Mouse (Mus musculus): ENCODE measurements at regions not wholly inside any gene's neighbourhood (a gene's known extent, or its start where the extent isn't known, plus 50 kb on each side); places are given as distances from the start of the nearest gene placed in this dataset.

GRCm38 (mm10) chr8:115850552-115850951, 143.0 kb upstream of the Maf start:
- no peak for DNase-seq (ENCODE audit: low spot score)
- no peak overlapping the region for H3K27ac ChIP-seq (replicated peaks)
- 79% methylated on average over 1 of the region's 1 CpGs for whole genome bisulfite sequencing
- H3K4me1 ChIP-seq: no peaks in the 10 kb centered on the region
- H3K36me3 ChIP-seq: no peaks in the 10 kb centered on the region
- no peak overlapping the region for H3K4me3 ChIP-seq
- H3K9me3 ChIP-seq (replicated peaks): no peaks in the 10 kb centered on the region
- no peaks in the 10 kb centered on the region for H3K27me3 ChIP-seq (ENCODE audit: low read depth, poor library complexity, severe bottlenecking)

DNA sequence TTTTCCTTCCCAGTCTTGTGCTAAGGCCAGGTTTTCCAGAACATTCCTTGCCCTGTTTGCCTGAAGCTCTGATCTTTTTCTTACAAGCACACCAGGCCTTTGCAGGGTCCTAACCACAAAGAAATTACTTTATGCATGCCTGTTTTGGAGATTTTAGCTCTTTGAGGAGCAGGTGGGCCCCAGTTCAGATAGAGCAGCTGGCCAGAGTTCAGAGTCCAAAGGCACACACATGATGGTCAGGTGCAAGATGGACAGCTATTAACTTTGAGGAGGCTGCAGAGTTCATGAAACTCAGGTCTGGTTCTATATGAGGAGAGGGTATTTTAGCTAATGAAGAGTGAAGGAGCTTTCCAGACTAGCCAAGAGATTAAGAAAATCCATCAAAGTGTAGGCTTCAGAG, 125.8 kb upstream of the Maf start:
- no peaks in the 10 kb centered on the region for H3K36me3 ChIP-seq
- H3K27ac ChIP-seq (replicated peaks): no peak overlapping the region

DNA sequence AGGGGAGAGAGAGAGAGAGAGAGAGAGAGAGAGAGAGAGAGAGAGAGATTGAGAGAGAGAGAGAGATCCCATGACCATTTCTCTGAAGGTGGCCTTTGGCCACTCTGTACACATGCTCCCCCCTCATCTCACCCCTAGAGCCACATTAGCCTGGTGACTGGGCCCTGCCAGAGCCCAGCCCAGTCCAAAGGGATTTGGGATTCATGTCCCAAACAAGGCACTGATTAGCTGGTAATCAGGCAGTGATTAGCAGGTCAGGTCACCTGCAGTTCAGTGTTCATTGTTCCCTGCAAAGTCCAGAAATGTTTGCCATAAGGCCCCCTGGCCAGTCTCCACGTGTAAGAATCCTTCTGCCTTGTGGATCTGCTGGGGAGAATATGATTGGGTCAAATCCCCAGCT, 124.1 kb upstream of the Maf start:
- WGBS: 22% methylated on average over 1 of the region's 1 CpGs
- H3K27me3 ChIP-seq (ENCODE audit: low read depth, poor library complexity, severe bottlenecking): no peaks in the 10 kb centered on the region

More for the DNA sequence above, 125.8 kb upstream of the Maf start:
- no peak for DNase-seq (ENCODE audit: low spot score)
- Histone ChIP-seq H3K4me1 (no peaks in the 10 kb centered on the region), H3K27me3 (ENCODE audit: low read depth, poor library complexity, severe bottlenecking) (no peaks in the 10 kb centered on the region), H3K9me3 (replicated peaks) (no peaks in the 10 kb centered on the region), H3K4me3 (no peak overlapping the region)

DNA sequence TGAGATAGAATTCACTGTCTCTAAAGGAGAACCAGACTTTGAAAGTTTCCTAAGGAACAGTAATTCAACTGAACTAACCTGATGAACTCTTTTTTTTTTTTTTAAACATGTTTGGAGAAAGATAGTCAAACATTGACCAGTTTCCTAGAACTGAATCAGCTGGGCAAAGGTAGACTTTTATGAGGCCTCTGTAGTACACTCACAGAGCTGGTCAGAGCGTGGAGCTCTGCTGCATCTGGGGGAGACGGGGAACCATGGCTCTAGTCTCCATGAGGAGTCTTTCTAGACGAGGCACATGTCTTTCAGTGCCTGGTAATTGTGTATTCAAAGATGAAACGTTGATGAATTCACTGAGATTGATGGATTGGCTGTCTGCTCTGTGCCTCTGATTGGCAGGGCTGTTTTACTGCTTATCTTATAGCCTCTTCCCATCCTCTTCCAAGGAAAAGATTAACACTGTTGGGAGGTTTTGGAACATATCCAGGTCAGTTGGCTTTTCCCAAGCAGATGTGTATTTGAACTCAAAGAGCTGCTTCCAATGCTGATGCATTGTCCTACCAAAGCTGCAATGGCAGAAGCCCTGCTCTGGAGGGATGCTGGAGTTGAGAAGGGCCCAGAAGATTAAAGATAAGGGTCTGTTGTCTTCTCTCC, 122.5 kb upstream of the Maf start:
- WGBS: 88% methylated on average over 4 of the region's 4 CpGs
- no peaks in the 10 kb centered on the region for H3K36me3 ChIP-seq
- H3K27me3 ChIP-seq (ENCODE audit: low read depth, poor library complexity, severe bottlenecking): no peaks in the 10 kb centered on the region
- no peak overlapping the region for H3K27ac ChIP-seq (replicated peaks)
- H3K4me1 ChIP-seq: no peaks in the 10 kb centered on the region
- no peaks in the 10 kb centered on the region for H3K9me3 ChIP-seq (replicated peaks)
- no peak for DNase-seq (ENCODE audit: low spot score)
- no peak overlapping the region for H3K4me3 ChIP-seq

More for the DNA sequence above, 124.1 kb upstream of the Maf start:
- Histone ChIP-seq H3K4me3 (no peak overlapping the region), H3K27ac (replicated peaks) (no peak overlapping the region), H3K9me3 (replicated peaks) (no peaks in the 10 kb centered on the region), H3K36me3 (no peaks in the 10 kb centered on the region), H3K4me1 (no peaks in the 10 kb centered on the region)
- no peak for DNase-seq (ENCODE audit: low spot score)

GRCm38 (mm10) chr8:115826516-115826915, 118.9 kb upstream of the Maf start:
- Histone ChIP-seq H3K27ac (replicated peaks) (no peak overlapping the region), H3K36me3 (no peaks in the 10 kb centered on the region), H3K4me1 (no peaks in the 10 kb centered on the region), H3K9me3 (replicated peaks) (no peaks in the 10 kb centered on the region), H3K4me3 (no peak overlapping the region), H3K27me3 (ENCODE audit: low read depth, poor library complexity, severe bottlenecking) (no peaks in the 10 kb centered on the region)
- WGBS: 82% methylated on average over 3 of the region's 3 CpGs
- DNase-seq (ENCODE audit: low spot score): no peak

GRCm38 (mm10) chr8:115825899-115826502, 118.4 kb upstream of the Maf start:
- no peak for DNase-seq (ENCODE audit: low spot score)
- 89% methylated on average over 5 of the region's 5 CpGs for WGBS
- Histone ChIP-seq H3K4me1 (no peaks in the 10 kb centered on the region), H3K9me3 (replicated peaks) (no peaks in the 10 kb centered on the region), H3K4me3 (no peak overlapping the region), H3K36me3 (no peaks in the 10 kb centered on the region), H3K27me3 (ENCODE audit: low read depth, poor library complexity, severe bottlenecking) (no peaks in the 10 kb centered on the region), H3K27ac (replicated peaks) (no peak overlapping the region)

DNA sequence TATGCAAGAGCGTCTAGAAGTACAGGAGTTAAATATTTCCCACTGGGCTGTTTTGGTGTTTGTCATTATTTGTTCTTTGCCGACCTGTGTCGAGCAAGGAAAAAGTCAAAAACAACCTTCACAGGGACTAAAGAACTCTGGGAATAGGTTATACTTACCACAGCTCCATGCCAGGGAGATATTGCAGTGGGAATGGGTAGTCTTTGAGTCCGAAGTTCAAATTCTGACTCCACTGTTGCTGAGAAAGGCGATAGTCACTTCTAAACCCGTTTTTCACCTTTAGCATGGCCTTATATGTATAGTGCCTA, 116.8 kb upstream of the Maf start:
- no peak for DNase-seq (ENCODE audit: low spot score)
- no peaks in the 10 kb centered on the region for H3K27me3 ChIP-seq (ENCODE audit: low read depth, poor library complexity, severe bottlenecking)
- WGBS: 88% methylated on average over 6 of the region's 6 CpGs

GRCm38 (mm10) chr8:115823673-115824477, 116.3 kb upstream of the Maf start:
- WGBS: 72% methylated on average over 8 of the region's 8 CpGs
- DNase-seq (ENCODE audit: low spot score): no peak
- Histone ChIP-seq H3K27ac (replicated peaks) (no peak overlapping the region), H3K27me3 (ENCODE audit: low read depth, poor library complexity, severe bottlenecking) (no peaks in the 10 kb centered on the region), H3K4me3 (no peak overlapping the region), H3K4me1 (no peaks in the 10 kb centered on the region), H3K9me3 (replicated peaks) (no peaks in the 10 kb centered on the region), H3K36me3 (no peaks in the 10 kb centered on the region)

More for the DNA sequence above, 116.8 kb upstream of the Maf start:
- no peaks in the 10 kb centered on the region for H3K36me3 ChIP-seq
- H3K9me3 ChIP-seq (replicated peaks): no peaks in the 10 kb centered on the region
- H3K4me1 ChIP-seq: no peaks in the 10 kb centered on the region
- H3K27ac ChIP-seq (replicated peaks): no peak overlapping the region
- no peak overlapping the region for H3K4me3 ChIP-seq

DNA sequence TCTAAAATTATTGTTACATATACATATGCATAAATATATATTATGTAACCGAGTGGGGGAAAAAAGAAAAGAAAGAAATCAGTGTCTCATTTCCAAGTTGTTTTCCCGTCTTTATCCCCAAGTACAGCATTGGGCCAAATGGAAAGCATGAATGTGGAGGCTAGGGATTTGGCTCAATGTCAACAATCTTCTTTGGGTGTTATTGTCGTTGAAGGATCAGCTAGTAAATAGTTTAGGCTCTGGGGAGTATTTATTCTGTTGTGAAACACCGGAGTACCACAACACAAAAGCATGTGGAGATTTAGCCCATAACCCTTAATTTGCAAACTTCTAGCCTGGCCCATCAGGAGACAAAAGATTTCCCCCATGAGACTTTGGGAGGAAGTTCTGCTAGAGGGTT, 105.8 kb upstream of the Maf start:
- no peak for DNase-seq (ENCODE audit: low spot score)
- 73% methylated on average over 4 of the region's 4 CpGs for WGBS
- H3K4me1 ChIP-seq: no peaks in the 10 kb centered on the region
- no peak overlapping the region for H3K27ac ChIP-seq (replicated peaks)
- no peaks in the 10 kb centered on the region for H3K36me3 ChIP-seq
- no peaks in the 10 kb centered on the region for H3K9me3 ChIP-seq (replicated peaks)
- H3K27me3 ChIP-seq (ENCODE audit: low read depth, poor library complexity, severe bottlenecking): no peaks in the 10 kb centered on the region
- H3K4me3 ChIP-seq: no peak overlapping the region

DNA sequence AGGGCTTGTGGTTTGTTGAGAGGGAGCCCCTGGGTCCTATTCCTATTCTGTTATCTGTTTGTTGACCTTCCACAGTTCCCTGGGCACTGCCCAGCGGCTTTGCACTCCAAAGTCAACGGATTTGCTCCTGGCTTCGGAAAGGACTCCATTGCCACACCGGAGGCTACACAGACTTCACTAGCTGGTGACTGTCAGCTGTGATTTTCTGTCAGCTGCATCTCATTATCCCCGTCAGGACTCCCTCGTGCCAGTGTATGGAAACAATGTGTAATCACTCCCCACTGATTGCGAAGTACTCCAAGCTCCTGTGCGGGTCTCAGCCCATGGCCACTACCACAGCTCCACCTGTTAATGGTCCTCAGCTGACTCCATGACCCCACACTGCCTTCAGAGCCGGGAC, 99.0 kb upstream of the Maf start:
- H3K4me3 ChIP-seq: no peak overlapping the region
- no peaks in the 10 kb centered on the region for H3K36me3 ChIP-seq
- WGBS: 59% methylated on average over 9 of the region's 9 CpGs
- no peak for DNase-seq (ENCODE audit: low spot score)
- H3K4me1 ChIP-seq: no peaks in the 10 kb centered on the region
- H3K9me3 ChIP-seq (replicated peaks): no peaks in the 10 kb centered on the region
- no peak overlapping the region for H3K27ac ChIP-seq (replicated peaks)
- H3K27me3 ChIP-seq (ENCODE audit: low read depth, poor library complexity, severe bottlenecking): no peaks in the 10 kb centered on the region

DNA sequence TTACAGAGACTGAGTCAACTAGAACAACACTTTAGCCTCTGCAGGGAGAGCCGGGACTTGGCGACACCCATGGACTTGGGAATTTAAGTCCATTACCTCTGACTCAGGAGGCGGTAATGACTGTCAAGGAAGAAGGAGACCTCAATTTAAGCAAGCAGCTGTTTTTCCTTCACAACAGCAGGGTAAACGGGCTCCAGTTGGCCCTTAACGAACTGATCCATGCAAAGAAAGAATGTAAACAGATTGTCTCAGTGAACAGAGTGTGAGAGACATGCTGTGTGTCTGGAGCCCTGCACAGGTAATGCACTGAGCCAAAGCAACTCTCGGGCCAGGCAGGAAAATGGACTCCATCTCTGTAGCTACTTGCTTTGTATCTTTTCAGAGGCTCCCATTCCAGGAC, 98.5 kb upstream of the Maf start:
- H3K27me3 ChIP-seq (ENCODE audit: low read depth, poor library complexity, severe bottlenecking): no peaks in the 10 kb centered on the region
- H3K36me3 ChIP-seq: no peaks in the 10 kb centered on the region
- H3K27ac ChIP-seq (replicated peaks): no peak overlapping the region
- no peaks in the 10 kb centered on the region for H3K9me3 ChIP-seq (replicated peaks)
- H3K4me3 ChIP-seq: no peak overlapping the region
- no peaks in the 10 kb centered on the region for H3K4me1 ChIP-seq
- 72% methylated on average over 6 of the region's 6 CpGs for WGBS
- DNase-seq (ENCODE audit: low spot score): no peak

- Histone ChIP-seq H3K27me3 (ENCODE audit: low read depth, poor library complexity, severe bottlenecking) (no peaks in the 10 kb centered on the region), H3K4me1 (no peaks in the 10 kb centered on the region), H3K27ac (replicated peaks) (no peak overlapping the region), H3K4me3 (no peak overlapping the region), H3K9me3 (replicated peaks) (no peaks in the 10 kb centered on the region), H3K36me3 (no peaks in the 10 kb centered on the region)
- no peak for DNase-seq (ENCODE audit: low spot score)
- WGBS: 86% methylated on average over 1 of the region's 1 CpGs
Measured at GRCm38 (mm10) chr8:115793587-115793986, 86.0 kb upstream of the Maf start.

- 57% methylated on average over 6 of the region's 6 CpGs for WGBS
- Histone ChIP-seq H3K27ac (replicated peaks) (no peak overlapping the region), H3K36me3 (no peaks in the 10 kb centered on the region), H3K9me3 (replicated peaks) (no peaks in the 10 kb centered on the region), H3K4me3 (no peak overlapping the region), H3K4me1 (no peaks in the 10 kb centered on the region), H3K27me3 (ENCODE audit: low read depth, poor library complexity, severe bottlenecking) (no peaks in the 10 kb centered on the region)
- DNase-seq (ENCODE audit: low spot score): no peak
Measured at GRCm38 (mm10) chr8:115788421-115788820, 80.8 kb upstream of the Maf start.
